Mouse (Mus musculus): ENCODE measurements around the gene Nbas.

The Nbas gene

DNA sequence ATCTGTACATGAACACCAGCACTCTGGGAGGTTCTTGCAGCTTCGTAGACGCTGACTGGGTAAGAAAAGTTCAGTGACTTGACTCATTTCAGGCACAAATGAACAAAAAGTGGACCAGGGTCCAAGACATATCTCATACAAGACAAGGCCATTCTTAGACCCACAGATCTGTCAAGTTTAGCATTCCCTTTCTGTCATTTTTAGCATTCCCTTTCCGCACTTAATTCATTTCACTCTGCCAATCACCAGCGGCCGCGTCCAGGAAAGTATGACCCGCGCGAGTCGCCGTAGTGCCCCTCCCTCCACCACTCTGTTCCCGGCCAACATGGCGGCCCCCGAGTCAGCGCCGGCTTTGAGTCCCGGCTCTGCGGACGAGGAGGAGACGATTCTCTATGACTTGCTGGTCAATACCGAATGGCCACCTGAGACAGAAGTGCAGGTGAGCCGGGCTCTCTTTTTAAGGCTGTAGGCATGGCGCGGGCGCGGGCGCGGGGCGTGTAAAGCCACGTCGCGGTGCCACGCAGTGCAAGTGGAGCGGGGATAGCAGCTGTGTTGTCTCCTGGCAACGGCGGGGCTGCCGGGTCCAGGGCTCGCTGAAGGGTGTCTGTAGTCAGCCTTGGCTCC is at the start of gene Nbas:
Nbas (plus strand) TSS at position 308 of the 624 bp plus-strand sequence.
- peak; percentile 78 for DNase-seq (ENCODE audit: low read depth, low spot score)

DNA sequence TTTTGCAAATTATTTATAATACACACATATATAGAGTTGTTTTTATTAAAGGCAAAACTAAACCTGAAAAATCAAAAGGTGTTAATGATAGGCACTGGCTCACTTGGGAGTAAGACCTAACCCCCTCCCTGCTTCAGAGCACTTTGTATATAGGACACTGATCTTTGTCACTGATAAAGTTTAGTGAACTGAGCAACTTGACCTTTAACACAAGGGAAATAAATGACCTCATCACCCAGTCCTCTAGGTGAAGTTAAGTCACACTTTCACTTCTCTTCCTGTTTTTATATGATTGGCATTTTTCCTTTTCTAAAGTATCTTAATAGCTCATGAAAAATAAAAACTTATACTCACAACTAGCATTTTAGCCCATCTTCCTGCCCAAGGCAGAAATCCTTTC is 26.5 kb upstream of the Nbas start:
- no peak for DNase-seq (ENCODE audit: low read depth, low spot score)

DNA sequence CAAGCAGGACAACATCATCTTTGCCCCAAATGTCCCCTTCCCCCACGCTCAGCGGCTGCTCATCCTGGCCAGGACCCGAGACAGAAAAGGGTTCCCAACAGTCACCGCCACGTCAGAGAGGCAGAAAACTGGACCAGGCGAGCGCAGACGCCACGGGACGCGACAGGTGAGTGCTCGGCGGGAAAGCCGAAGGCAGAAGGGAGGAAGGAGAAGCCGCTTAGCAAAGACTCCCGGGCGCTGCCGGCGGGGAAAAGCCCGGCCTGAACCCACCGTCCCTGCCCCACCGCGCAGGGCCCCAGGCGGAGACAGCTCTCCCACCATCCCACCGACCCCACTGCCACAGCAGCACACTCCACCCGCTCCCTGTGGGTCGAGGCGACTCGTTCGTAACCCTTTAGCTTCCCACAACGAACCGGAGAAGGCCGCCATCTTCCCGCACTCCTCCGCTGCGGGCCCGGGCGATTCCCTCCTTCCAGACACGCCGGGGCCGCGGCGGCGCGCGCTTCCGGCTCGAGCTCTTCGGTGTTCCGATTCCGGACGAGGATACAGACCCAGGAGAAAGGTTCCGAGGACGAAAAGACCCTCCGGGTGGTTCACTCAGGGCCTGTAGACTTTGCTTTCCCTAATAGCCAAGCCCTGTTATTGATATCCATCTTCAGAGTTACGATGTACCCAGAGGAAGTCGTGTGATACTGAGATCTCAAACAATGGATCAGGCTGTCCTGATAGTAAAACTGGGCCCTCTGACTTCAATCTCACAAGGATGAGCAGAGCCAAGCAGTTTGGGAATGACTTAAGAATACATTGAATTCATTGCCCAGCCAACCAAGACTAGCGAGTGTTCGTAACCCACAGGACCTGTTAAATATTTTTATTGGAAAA is 20.0 kb upstream of the Nbas start, which contains the start of gene Ddx1:
Ddx1 (minus strand) TSS at position 523 of the 882 bp plus-strand sequence.
- peak; percentile 83 for DNase-seq (ENCODE audit: low read depth, low spot score)

DNA sequence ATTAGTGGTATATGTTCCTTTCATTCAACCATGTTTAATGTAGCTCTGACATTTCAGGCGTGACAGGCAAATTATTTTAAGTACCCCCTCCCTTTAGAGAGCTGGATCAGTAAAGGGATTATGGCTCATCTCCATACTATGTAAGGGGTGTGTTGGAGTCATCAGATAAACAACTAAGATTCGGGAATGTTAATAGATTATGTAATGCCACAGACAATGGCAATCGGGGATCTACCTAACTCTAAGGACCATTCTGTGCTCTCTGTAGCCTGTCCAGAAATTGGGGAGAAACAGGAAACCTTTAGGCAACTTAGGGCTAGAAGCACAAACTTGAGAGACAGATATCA is 19.4 kb upstream of the Nbas start:
- no peak for DNase-seq (ENCODE audit: low read depth, low spot score)

DNA sequence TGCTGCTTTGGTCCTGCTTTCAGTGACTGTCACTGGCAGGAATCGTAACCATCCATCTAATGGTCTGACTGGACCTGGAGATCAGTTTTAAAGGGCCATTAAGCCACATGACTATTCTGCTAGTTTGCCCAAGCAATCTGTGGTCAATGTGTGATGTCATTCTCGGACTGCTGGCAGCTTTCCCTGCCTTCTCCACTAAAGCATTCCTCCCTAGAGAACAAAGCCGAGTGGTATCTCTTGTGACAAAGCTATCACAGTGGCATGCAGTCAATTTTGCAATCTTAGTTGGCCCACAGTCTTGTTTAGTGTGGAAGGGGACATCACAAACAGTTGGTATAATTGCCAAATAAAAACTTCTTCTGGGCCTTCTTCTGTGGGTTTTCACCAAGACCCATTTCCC is 13.9 kb upstream of the Nbas start:
- DNase-seq (ENCODE audit: low read depth, low spot score) = no peak

DNA sequence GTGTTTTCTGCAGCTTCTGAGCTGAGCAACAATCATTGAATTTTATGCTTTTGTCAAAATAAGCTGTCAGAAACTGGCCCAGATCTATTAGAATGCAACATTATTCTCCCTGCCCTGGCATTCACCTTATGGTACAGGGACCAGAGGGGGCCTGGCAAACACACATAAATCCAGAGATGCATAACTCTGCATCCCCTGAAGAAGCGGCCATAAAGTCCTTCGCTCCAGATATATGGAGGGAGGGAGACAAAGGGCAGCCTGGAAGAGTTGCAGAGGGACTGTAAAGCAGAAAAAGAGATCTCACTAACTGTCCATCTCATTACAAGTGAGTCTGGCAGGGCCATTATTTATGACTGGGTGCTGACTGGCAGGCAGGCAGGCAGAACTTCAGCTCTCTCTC is 13.2 kb upstream of the Nbas start:
- DNase-seq (ENCODE audit: low read depth, low spot score) = no peak

DNA sequence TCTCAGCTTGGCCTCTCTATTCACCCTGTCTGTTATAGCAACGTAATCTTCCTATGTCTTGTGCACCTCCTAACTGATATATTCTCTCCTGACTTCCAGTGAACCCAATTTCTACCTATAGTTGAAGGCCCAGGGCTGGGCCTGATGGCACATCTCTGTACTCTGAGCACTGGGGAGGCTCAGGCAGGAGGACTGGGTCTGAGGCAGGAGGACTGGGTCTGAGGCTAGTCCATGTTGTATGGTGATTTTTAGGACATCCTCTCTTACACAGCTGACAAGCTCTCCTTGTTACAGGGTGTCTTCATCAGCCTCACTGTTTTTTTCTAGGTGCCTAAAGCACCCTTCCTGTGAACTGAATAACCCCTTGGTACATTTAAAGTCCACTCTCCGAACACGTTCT is 521 bp upstream of the Nbas start:
- no peak for DNase-seq (ENCODE audit: low read depth, low spot score)

DNA sequence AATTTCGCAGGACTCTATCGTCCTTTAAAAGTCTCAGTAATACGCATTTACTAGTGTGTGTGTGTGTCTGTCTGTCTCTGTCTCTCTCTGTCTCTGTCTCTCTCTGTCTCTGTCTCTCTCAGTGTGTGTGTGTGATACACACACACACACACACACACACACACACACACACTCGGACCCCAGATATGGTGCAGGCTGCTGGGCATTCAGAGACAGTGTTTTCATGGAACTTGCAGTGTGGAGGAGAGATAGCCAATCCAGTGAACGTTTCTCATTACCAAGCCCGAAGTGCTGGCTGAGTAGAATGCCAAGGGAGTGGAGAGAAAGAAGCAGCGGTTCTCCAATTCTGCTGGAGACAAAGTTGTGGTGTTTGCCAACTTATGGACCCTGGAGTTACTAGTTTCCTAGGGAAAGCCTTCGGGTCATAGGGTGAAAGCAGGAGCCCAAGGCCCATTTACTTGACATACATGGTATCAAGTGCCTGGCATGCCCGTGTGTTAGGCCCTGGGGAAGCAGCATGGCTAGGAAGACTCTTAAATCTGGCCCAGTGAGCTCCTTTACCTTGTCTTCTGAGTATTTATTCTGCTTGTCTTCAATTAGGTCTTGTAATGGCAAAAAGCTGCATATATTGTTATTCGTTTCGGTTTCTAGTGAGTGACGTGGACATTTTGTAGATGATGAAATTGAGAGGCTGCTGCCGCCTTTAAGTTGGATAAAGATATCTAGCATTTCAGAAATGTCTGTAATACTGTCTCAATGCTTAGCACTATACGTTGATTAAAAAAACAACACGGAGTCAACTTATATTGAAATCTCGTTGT is 847 bp downstream of the Nbas start:
- DNase-seq (ENCODE audit: low read depth, low spot score) = no peak

DNA sequence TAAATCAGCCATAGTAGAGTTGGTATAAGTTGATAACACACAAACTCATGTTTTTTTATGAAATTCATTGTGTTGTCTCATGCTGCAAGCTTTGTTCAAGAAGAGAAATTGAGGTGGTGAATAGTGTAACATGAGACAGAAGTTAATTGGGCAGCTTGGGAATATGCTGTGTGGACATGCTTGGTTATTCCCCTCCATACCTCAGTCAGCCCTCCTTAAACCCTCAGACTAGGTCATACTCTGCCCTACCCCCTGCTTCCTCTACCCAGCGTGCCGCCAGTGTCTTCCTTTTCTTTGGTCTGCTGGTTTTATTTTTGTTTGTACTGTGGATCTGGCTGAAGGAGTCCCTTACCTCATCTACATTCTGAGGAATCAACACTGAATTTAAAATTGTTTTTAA is 22.5 kb downstream of the Nbas start:
- no peak for DNase-seq (ENCODE audit: low read depth, low spot score)

DNA sequence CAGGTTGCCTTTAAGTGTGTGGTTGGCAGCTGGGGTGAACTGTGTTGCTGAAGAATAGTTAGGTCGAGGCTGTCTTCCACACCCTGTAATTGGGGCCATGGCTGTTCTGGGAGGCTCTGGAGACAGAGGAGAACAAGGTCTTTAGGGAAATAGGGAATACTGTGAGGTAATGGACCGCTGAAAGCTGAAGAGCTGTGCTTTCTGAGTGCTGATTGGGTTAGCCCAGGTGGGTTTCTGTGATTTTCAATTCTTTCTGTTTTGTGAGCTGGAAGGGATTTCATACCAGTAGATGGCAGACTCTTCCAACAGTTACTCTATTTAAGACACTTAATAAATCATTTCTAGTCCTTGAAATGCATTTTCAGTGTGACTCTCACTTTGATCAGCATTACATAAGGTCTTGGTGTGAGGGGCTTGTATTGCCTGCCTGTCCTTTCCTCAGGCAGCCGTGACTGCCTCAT is 24.5 kb downstream of the Nbas start:
- peak; percentile 75 for DNase-seq (ENCODE audit: low read depth, low spot score)

DNA sequence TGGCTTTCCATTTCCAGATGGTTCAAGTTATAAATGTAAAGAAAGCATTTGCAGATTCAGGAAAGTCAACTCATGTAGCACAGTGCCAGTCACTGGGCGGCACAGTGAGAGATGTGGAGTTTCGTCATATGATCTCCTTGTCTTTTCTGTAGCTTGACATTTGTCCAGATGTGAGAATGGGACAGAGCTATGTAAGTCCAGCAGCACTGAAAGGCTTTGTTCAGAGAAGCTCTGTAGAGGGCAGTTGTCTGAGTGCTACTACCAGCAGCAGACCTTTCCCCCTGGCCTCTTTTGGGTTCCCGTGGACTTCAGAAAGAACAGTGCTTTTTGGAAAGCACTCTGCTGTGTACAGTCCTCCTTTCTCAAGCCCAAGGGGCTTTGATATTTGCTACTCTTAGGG is 34.1 kb downstream of the Nbas start:
- DNase-seq (ENCODE audit: low read depth, low spot score) = no peak

DNA sequence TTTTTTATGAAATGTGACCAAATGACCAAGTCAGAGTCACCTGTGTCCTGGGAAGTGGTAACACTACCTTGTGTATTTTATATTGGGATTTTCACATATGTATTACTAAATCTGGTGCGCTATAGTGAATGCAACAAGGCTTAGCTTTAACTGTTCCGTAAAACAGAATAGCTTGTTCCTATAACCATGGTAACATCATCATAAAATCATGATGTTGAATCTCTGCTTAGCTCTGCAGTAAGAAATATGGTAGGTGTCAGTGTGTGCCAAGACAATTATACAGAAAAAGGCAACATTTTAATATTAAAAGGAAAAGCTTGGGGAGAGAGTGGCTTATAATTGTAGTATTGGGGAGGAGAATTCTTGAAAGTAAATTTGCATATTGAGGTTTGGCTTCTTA is 45.0 kb downstream of the Nbas start:
- no peak for DNase-seq (ENCODE audit: low read depth, low spot score)

DNA sequence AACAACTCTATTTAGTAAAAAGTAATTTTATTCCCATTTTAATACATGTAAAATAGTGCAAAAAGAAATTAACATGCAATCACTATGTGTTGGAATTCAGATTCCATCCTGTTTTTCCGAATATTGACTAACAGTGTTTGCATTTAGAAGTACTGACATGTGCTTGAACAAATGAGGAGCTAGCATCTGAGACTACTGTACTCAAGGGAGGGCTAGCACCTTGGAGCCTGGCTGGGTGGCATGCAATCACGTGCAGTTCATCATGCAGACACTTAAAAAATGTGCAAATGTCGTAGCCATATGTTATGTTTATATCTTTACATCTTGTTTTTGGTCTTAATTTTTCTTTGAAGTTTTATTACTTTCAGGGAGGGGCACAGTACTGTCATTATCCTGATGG is 45.5 kb downstream of the Nbas start:
- no peak for DNase-seq (ENCODE audit: low read depth, low spot score)

DNA sequence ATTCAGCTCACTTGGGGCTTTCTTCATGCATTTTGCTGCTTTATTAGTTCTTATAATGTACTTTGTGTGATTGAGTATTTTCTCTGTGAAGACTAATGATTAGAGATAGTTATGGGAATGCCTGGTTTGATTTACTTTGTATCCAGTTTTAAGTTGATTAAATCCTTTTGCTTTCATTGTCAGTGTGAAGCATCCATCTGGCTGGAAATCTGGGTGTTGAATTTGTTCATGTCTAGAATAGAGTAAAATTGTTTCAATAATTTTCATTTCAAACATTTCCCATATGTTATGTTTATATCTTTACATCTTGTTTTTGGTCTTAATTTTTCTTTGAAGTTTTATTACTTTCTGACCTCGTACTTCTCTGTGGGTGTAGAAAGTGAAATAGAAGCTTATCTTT is 46.1 kb downstream of the Nbas start:
- DNase-seq (ENCODE audit: low read depth, low spot score) = no peak

DNA sequence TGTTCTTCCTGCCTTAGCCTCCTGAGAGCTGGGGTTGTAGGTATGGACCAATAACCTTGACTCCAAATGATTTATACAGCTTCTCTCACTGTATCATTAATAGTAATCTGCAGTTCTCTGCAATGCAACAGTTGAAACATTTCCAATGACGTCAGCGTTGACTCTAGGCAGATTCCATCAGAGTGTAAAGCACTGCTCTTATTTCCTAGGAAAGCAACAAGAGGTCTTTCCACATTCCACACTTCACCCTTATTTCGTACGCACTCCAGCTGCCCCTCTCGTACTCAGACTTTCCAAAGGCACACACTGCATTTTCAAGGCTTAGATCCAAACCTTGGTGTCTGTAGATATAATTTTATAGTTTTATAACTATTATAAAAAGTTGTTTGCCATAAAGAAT is 73.6 kb downstream of the Nbas start:
- no peak for DNase-seq (ENCODE audit: low read depth, low spot score)

DNA sequence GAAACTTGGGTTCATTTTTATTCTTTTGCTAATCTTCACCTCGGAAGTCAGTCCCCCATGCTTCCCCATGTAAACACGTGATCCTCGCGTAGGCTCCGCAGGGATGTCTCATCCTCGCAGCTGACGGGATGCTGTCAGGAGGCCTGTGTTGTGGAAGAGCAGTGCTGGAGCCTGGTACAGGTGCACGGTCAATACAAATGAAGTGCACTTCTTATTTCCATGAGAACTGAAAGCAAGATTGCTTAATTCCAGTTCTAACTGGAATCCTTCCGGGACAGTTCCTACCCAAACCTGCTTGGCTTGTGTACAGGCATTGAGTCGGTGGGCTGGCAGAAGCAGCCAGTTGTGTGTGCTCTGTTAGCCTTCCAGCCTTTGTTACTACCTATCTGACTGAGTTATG is 87.3 kb downstream of the Nbas start:
- DNase-seq (ENCODE audit: low read depth, low spot score) = no peak

DNA sequence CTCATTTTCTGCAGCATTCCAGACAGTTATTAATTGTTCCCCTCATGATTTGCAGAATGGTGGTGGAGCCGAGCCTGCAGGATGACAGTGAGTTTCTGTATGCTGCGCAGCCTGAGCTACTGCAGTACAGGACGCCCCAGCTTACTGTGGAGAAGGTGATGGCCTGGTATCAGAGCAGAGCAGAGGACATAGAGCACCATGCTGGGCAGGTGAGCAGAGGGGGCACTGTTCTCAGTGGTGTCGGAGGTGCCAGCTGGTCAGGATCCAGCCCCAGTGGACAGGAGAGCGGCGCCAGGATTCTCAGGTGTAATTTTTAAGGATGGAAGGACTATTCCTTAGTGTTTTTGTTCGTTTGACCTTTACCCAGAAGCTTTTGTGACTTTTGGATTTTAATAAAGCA is 87.8 kb downstream of the Nbas start:
- DNase-seq (ENCODE audit: low read depth, low spot score) = no peak

DNA sequence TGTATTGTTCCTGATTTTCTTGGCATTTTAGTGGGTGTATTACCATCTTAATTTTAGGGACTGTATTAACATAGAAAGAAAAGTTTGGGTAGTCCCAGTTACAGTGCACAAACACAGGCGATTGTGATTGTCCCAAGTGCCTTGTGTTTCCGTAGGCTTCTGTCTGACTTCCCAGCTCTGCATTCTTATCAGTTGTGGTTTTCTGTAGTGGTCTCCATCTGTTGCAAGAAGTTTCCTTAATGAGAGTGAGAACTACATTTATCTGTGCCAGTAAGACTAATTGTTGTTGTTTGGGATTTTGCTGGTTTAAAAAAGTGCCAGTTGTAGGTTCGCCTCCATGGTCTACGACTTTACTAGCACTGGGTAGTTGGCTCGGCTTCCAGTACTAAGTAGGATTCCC is 88.3 kb downstream of the Nbas start:
- no peak for DNase-seq (ENCODE audit: low read depth, low spot score)

DNA sequence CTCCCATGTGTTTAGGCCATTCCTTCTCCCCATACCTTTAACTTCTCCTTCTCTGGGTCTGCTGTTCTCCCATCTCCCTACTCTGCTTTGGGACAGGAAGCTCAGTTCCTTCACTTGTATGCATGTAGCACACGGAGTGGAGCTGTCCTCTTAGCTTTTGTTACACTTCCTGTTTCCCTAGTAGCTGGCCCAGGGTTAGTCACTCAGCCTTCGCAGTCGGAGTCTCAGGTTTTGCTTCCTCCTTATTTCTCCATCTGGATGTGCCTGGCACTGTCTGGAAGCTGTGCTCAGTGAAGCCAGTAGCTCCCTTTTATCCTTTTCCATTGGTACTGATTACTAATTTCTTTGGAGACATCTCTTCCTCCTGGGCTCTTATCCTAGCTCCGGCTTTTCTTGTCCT is 89.9 kb downstream of the Nbas start:
- no peak for DNase-seq (ENCODE audit: low read depth, low spot score)

DNA sequence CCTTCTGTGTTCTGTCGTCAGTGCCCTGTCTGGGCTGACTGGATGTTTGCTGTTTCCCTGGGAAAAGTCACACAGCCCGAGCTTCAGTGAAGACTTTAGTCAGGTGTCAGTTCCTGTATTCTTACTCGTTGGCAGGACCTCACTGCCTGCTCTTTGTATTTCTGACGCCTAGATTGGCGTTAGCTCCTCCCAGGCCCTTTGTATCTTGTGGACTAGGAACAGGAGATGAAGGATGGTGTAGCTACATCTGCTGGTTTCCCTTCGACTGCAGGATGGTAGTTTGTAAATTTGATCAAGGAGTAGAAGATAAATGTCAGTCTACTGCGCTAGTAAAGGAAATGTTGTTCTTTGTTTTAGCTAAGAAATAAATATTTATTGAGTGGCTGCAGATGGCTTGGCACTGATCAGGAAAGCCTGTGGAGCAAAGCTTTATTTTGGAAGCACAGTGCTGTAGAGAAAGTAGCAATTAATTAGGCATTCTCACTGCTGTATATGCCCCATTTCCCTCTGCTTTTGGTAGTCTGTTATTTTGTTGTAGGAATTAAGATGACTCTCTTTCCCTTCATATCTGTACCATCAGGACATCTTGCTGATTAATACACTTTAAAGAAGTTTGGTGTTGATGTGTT is 91.4 kb downstream of the Nbas start:
- DNase-seq (ENCODE audit: low read depth, low spot score) = no peak

DNA sequence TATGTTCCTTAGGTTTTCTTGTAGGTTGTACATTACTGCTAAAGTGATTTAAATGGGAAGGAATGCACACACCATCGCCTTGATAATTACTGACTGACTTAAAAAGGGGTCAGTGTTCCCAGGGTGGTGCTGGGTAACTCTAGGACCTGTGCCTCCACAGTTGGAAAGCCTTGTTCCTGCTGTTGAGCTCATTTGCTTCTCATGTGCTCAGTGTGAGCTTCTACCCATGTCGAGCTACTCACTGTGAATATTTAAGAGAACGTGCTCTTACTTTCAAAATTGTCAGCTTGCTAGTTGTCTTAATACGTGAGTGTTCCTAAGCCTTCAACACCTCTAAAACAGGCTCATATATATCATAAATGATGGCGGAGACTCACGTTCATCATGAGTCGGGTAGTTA is 112.6 kb downstream of the Nbas start:
- no peak for DNase-seq (ENCODE audit: low read depth, low spot score)

DNA sequence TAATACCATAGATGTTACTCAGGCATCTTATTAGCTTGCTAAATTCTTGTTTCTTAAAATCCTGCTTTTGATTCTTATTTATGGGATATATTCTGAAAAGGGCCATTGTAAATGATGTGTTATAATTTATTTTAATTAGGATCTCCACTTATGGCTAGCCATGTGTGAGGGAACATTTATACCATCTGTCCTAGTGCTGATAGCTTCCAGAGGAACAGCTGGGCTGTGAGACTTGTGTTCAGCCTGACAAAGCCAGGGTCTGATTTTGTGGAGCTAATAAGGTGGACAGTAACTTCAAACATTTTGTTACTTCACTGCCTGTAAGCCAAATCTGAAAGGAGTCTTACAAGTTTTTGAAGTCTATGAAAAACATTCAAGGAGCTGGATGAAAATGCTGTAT is 113.1 kb downstream of the Nbas start:
- DNase-seq (ENCODE audit: low read depth, low spot score) = no peak
